Mouse (Mus musculus): Measurements from ENCODE around the gene Fgf18. TPM values are rescaled to one million over a fixed set of nuclear protein-coding genes. Genes with fewer than 3 reads are reported as not detected.

Gene Fgf18
- polyA plus RNA-seq, 1 experiment from 2014 or later = 20.6 TPM

DNA sequence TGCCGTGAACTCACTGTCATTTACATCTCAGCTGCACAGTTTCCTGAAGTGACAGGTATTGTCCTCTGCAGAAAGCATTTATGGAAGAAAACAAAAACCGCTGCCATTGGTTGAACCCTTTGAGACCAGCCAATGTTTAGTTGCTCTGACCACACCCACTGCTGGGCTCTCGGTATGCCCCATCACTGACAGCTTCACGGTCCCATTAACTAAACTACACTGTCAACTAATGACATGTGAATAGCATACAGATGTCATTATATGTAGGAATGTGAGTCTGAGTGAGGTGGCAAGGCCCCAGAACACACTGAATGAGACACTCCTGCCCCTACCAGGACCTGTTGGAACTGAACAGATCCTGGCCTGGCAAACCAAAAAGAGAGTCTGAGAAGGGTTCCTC, 47.8 kb downstream of the Fgf18 start:
- no peak overlapping the region for H3K27ac ChIP-seq (ENCODE audit: low read length)
- no peak for TF ChIP-seq EP300 (IDR thresholded peaks at IDR 0.05)
- no peak for TF ChIP-seq CTCF (IDR thresholded peaks at IDR 0.05)
- no peak overlapping the region for H3K4me3 ChIP-seq (ENCODE audit: low read depth, low read length)
- no peaks in the 10 kb centered on the region for H3K9me3 ChIP-seq (ENCODE audit: low read length)
- no peak for DNase-seq (ENCODE audit: low spot score)
- no peak overlapping the region for H3K4me2 ChIP-seq (replicated peaks; ENCODE audit: low read depth, low read length)
- no peak for ATAC-seq
- H3K9ac ChIP-seq (replicated peaks; ENCODE audit: low read depth) = no peak overlapping the region
- H3K27me3 ChIP-seq (replicated peaks; ENCODE audit: insufficient read depth, low read length) = no peaks in the 10 kb centered on the region
- H3K4me1 ChIP-seq (ENCODE audit: insufficient read depth, low read depth, low read length) = no peaks in the 10 kb centered on the region
- WGBS = 64% methylated on average over 4 of the region's 4 CpGs
- no peaks in the 10 kb centered on the region for H3K36me3 ChIP-seq (ENCODE audit: insufficient read depth, low read length)

- DNase-seq (ENCODE audit: low spot score) (no peak), ATAC-seq (no peak)
- no peak overlapping the region for H3K4me2 ChIP-seq (replicated peaks; ENCODE audit: low read depth, low read length)
- H3K36me3 ChIP-seq (ENCODE audit: insufficient read depth, low read length) = no peaks in the 10 kb centered on the region
- no peaks in the 10 kb centered on the region for H3K4me1 ChIP-seq (ENCODE audit: insufficient read depth, low read depth, low read length)
- no peaks in the 10 kb centered on the region for H3K9me3 ChIP-seq (ENCODE audit: low read length)
- no peak for TF ChIP-seq EP300 (IDR thresholded peaks at IDR 0.05)
- no peaks in the 10 kb centered on the region for H3K27me3 ChIP-seq (replicated peaks; ENCODE audit: insufficient read depth, low read length)
- no peak overlapping the region for H3K9ac ChIP-seq (replicated peaks; ENCODE audit: low read depth)
- no peak overlapping the region for H3K27ac ChIP-seq (ENCODE audit: low read length)
- no peak overlapping the region for H3K4me3 ChIP-seq (ENCODE audit: low read depth, low read length)
- WGBS = 80% methylated on average over 12 of the region's 12 CpGs
Measured at GRCm38 (mm10) chr11:33098446-33098845, 48.8 kb downstream of the Fgf18 start.

GRCm38 (mm10) chr11:33097855-33098254, 49.3 kb downstream of the Fgf18 start:
- Histone ChIP-seq H3K36me3 (ENCODE audit: insufficient read depth, low read length) (no peaks in the 10 kb centered on the region), H3K4me1 (ENCODE audit: insufficient read depth, low read depth, low read length) (no peaks in the 10 kb centered on the region), H3K9me3 (ENCODE audit: low read length) (no peaks in the 10 kb centered on the region), H3K9ac (replicated peaks; ENCODE audit: low read depth) (no peak overlapping the region), H3K4me3 (ENCODE audit: low read depth, low read length) (no peak overlapping the region), H3K27me3 (replicated peaks; ENCODE audit: insufficient read depth, low read length) (no peaks in the 10 kb centered on the region), H3K4me2 (replicated peaks; ENCODE audit: low read depth, low read length) (no peak overlapping the region), H3K27ac (ENCODE audit: low read length) (no peak overlapping the region)
- WGBS = 45% methylated on average over 8 of the region's 8 CpGs
- DNase-seq (ENCODE audit: low spot score) = peak; percentile 33
- no peak; the same call in 1 of the 2 replicates for ATAC-seq
- TF ChIP-seq CTCF (IDR thresholded peaks at IDR 0.05) = peak; percentile 84
- TF ChIP-seq EP300 (IDR thresholded peaks at IDR 0.05) = no peak

DNA sequence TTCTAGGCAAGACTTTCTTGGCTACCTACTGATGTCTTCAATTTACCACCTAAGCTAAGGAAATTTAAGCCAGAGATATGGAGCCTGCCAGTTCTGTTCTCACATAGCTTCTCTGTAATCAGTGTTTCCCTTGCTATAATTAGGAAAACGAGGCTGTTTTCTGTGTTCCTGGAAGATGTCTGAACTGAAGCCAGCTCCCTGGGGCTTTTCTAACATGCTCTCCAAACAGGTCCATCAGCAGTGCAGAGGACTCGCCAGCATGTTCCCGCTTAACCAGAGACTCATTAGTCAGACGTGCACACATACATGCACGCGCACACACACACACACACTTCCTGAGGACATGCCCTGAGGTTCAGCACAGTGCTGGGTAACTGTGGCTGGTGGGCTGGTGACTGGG, 57.3 kb downstream of the Fgf18 start:
- Histone ChIP-seq H3K4me3 (ENCODE audit: low read depth, low read length) (no peak overlapping the region), H3K36me3 (ENCODE audit: insufficient read depth, low read length) (no peaks in the 10 kb centered on the region), H3K4me2 (replicated peaks; ENCODE audit: low read depth, low read length) (no peak overlapping the region), H3K4me1 (ENCODE audit: insufficient read depth, low read depth, low read length) (no peaks in the 10 kb centered on the region), H3K27ac (ENCODE audit: low read length) (no peak overlapping the region), H3K9ac (replicated peaks; ENCODE audit: low read depth) (no peak overlapping the region), H3K9me3 (ENCODE audit: low read length) (no peaks in the 10 kb centered on the region), H3K27me3 (replicated peaks; ENCODE audit: insufficient read depth, low read length) (no peaks in the 10 kb centered on the region)
- TF ChIP-seq CTCF (IDR thresholded peaks at IDR 0.05) (no peak), EP300 (IDR thresholded peaks at IDR 0.05) (no peak)
- WGBS = 70% methylated on average over 6 of the region's 6 CpGs
- ATAC-seq (no peak), DNase-seq (ENCODE audit: low spot score) (no peak)

DNA sequence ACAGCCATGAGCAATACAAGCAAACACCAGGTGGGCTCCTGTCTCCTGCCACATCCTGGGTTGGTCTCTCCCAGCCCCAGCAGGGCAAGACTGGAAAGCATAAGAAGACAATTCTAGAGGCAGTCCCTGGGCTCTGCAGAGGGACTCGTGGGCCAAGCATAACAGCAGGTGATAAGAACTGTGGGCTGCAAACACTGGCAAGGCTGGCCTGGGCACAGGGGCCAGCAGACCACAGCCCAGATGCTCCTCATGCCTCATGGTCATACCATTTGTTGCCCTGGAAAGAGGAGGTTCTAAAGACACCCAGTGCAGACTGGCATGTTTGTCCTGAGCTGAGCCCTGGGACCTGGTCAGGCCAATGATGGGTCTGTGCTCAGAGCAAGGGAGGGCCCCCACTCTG, 59.0 kb downstream of the Fgf18 start:
- ATAC-seq (no peak), DNase-seq (ENCODE audit: low spot score) (no peak)
- no peaks in the 10 kb centered on the region for H3K4me1 ChIP-seq (ENCODE audit: insufficient read depth, low read depth, low read length)
- no peaks in the 10 kb centered on the region for H3K36me3 ChIP-seq (ENCODE audit: insufficient read depth, low read length)
- no peak overlapping the region for H3K4me3 ChIP-seq (ENCODE audit: low read depth, low read length)
- TF ChIP-seq CTCF (IDR thresholded peaks at IDR 0.05) = no peak
- no peak for TF ChIP-seq EP300 (IDR thresholded peaks at IDR 0.05)
- H3K9ac ChIP-seq (replicated peaks; ENCODE audit: low read depth) = no peak overlapping the region
- H3K27ac ChIP-seq (ENCODE audit: low read length) = no peak overlapping the region
- no peaks in the 10 kb centered on the region for H3K27me3 ChIP-seq (replicated peaks; ENCODE audit: insufficient read depth, low read length)
- no peak overlapping the region for H3K4me2 ChIP-seq (replicated peaks; ENCODE audit: low read depth, low read length)
- 33% methylated on average over 1 of the region's 1 CpGs for WGBS
- H3K9me3 ChIP-seq (ENCODE audit: low read length) = no peaks in the 10 kb centered on the region

DNA sequence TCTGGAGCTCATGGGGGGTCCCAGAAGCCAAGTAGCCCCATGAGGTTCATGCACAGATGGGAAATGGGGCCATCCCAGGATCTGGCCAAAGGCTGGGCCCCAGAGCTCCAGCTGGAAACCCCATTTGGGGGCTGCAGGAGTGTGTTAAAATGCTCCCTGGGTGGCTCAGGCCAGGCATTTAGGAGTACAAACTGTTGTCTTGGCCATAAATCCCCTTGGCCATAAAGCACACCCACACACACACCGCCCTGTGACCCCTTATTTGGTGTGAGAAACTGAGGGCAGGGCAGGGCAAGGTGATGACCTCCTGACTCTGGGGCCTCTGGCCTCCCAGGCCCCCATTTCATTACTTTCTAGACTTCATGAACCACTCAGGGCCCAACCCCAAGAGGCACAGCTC, 61.2 kb downstream of the Fgf18 start:
- Histone ChIP-seq H3K36me3 (ENCODE audit: insufficient read depth, low read length) (no peaks in the 10 kb centered on the region), H3K27ac (ENCODE audit: low read length) (no peak overlapping the region), H3K9me3 (ENCODE audit: low read length) (no peaks in the 10 kb centered on the region), H3K9ac (replicated peaks; ENCODE audit: low read depth) (no peak overlapping the region), H3K4me2 (replicated peaks; ENCODE audit: low read depth, low read length) (no peak overlapping the region), H3K4me1 (ENCODE audit: insufficient read depth, low read depth, low read length) (no peaks in the 10 kb centered on the region), H3K27me3 (replicated peaks; ENCODE audit: insufficient read depth, low read length) (no peaks in the 10 kb centered on the region), H3K4me3 (ENCODE audit: low read depth, low read length) (no peak overlapping the region)
- ATAC-seq (no peak), DNase-seq (ENCODE audit: low spot score) (no peak)
- WGBS = 80% methylated on average over 1 of the region's 1 CpGs
- TF ChIP-seq EP300 (IDR thresholded peaks at IDR 0.05) = no peak
- no peak for TF ChIP-seq CTCF (IDR thresholded peaks at IDR 0.05)

- 68% methylated on average over 4 of the region's 4 CpGs for WGBS
- no peak for ATAC-seq
- H3K4me3 ChIP-seq (ENCODE audit: low read depth, low read length) = no peak overlapping the region
Measured at GRCm38 (mm10) chr11:33085514-33085913, 61.7 kb downstream of the Fgf18 start.

More at GRCm38 (mm10) chr11:33085514-33085913, 61.7 kb downstream of the Fgf18 start:
- no peak for DNase-seq (ENCODE audit: low spot score)
- Histone ChIP-seq H3K4me2 (replicated peaks; ENCODE audit: low read depth, low read length) (no peak overlapping the region), H3K27ac (ENCODE audit: low read length) (no peak overlapping the region), H3K27me3 (replicated peaks; ENCODE audit: insufficient read depth, low read length) (no peaks in the 10 kb centered on the region), H3K9ac (replicated peaks; ENCODE audit: low read depth) (no peak overlapping the region), H3K4me1 (ENCODE audit: insufficient read depth, low read depth, low read length) (no peaks in the 10 kb centered on the region), H3K36me3 (ENCODE audit: insufficient read depth, low read length) (no peaks in the 10 kb centered on the region), H3K9me3 (ENCODE audit: low read length) (no peaks in the 10 kb centered on the region)
- TF ChIP-seq EP300 (IDR thresholded peaks at IDR 0.05) (no peak), CTCF (IDR thresholded peaks at IDR 0.05) (no peak)
